Mouse (Mus musculus) megakaryocyte, adult 5-6 weeks (primary cell): Measurements from ENCODE around the gene Ndufb5. TPM values are rescaled to one million over a fixed set of nuclear protein-coding genes. Genes with fewer than 3 reads are reported as not detected.
"Not testable (repeated sequence)": the region's sequence is repeated elsewhere in the genome, so short reads cannot be mapped to it uniquely, and the experiment has no call there.

Experiments
- ATAC-seq: 2 replicates; pipeline ENCODE4 v1.8.0; 2016; ENCODE audit warnings: mild to moderate bottlenecking, inconsistent platforms; ENCODE audit not compliant: poor library complexity, severe bottlenecking
- total RNA-seq, 2 experiments: library from RNA; stranded (forward) in 1 of 2; stranded (reverse) in 1 of 2; fragments of 153-499, 151-499 nt in 1 of 2; fragments of 221-1000, 200-1000 nt in 1 of 2; gene quantifications; 2 replicates each; pipeline versions ENCODE4 v1.2.3 to v1.2.4; 2015 to 2017

The Ndufb5 gene
- total RNA-seq (2015) (166 and 191 TPM in 2 replicates), total RNA-seq (2017) (128 and 134 TPM in 2 replicates)

- ATAC-seq: peak; percentile 96
These were observed at the start of gene Ndufb5 for GRCm38 (mm10) chr3:32736244-32737171. Gene Ndufb5, plus strand, starts transcription at chr3:32736990.

- ATAC-seq: no peak
These were observed 49.6 kb upstream of the Ndufb5 start for GRCm38 (mm10) chr3:32687156-32687555.

GRCm38 (mm10) chr3:32689567-32689999 lies 47.2 kb upstream of the Ndufb5 start:
- no peak for ATAC-seq

- no peak for ATAC-seq
These were observed 46.8 kb upstream of the Ndufb5 start for GRCm38 (mm10) chr3:32690008-32690407.

- no peak for ATAC-seq
These were observed 45.9 kb upstream of the Ndufb5 start for GRCm38 (mm10) chr3:32690901-32691300.

- ATAC-seq: no peak
These were observed 44.9 kb upstream of the Ndufb5 start for GRCm38 (mm10) chr3:32691841-32692240.

GRCm38 (mm10) chr3:32694211-32694610 lies 42.6 kb upstream of the Ndufb5 start:
- ATAC-seq: no peak

- ATAC-seq: no peak
These were observed 41.8 kb upstream of the Ndufb5 start for GRCm38 (mm10) chr3:32694737-32695582.

- ATAC-seq: no peak
These were observed 41.2 kb upstream of the Ndufb5 start for GRCm38 (mm10) chr3:32695583-32695980.

GRCm38 (mm10) chr3:32698228-32698863 lies 38.4 kb upstream of the Ndufb5 start:
- peak; percentile 91 for ATAC-seq

- not testable (repeated sequence) for ATAC-seq
These were observed 32.8 kb upstream of the Ndufb5 start for GRCm38 (mm10) chr3:32704021-32704420.

GRCm38 (mm10) chr3:32704632-32705031 lies 32.2 kb upstream of the Ndufb5 start:
- not testable (repeated sequence) for ATAC-seq

- ATAC-seq: not testable (repeated sequence)
These were observed 31.0 kb upstream of the Ndufb5 start, which contains the start of gene Actl6a for GRCm38 (mm10) chr3:32705647-32706348. Gene Actl6a, plus strand, starts transcription at chr3:32706298.

- no peak for ATAC-seq
These were observed 28.8 kb upstream of the Ndufb5 start for GRCm38 (mm10) chr3:32708052-32708367.

- peak; percentile 95 for ATAC-seq
These were observed 28.2 kb upstream of the Ndufb5 start for GRCm38 (mm10) chr3:32708368-32709231.

- no peak for ATAC-seq
These were observed 27.4 kb upstream of the Ndufb5 start for GRCm38 (mm10) chr3:32709388-32709787.

GRCm38 (mm10) chr3:32713711-32714110 lies 23.1 kb upstream of the Ndufb5 start:
- ATAC-seq: no peak

- ATAC-seq: not testable (repeated sequence)
These were observed 19.4 kb upstream of the Ndufb5 start for GRCm38 (mm10) chr3:32717403-32717802.

GRCm38 (mm10) chr3:32718271-32718670 lies 18.5 kb upstream of the Ndufb5 start:
- no peak for ATAC-seq
